Mouse (Mus musculus) gastrocnemius, adult 2 months (tissue): ENCODE measurements at regions not wholly inside any gene's neighbourhood (a gene's known extent, or its start where the extent isn't known, plus 50 kb on each side); places are given as distances from the start of the nearest gene placed in this dataset.

Source experiments
- DNase-seq: peaks from one replicate; pipeline ENCODE4 v3.0.0; 2022
- H3K27ac ChIP-seq: fragments of 200-600 bp; 2 replicates; pipeline ENCODE4 v1.8.1; 2022; ENCODE audit warnings: mild to moderate bottlenecking
- H3K4me3 ChIP-seq: fragments of 200-600 bp; 2 replicates; pipeline ENCODE4 v1.8.1; 2022; ENCODE audit warnings: mild to moderate bottlenecking, moderate library complexity
- CTCF ChIP-seq: fragments of 200-600 bp; IDR thresholded peaks from 2 replicates; pipeline ENCODE4 v1.8.1; 2022; ENCODE audit warnings: antibody characterized with exemption, mild to moderate bottlenecking, moderate library complexity
- intact Hi-C: fragments of 180-260 bp; cut with DNase I; formaldehyde crosslinking; loops from one replicate; pipeline ENCODE4 v1.15.1; 2025

GRCm38 (mm10) chr7:125250385-125250784, 194.1 kb upstream of the Kdm8 start:
- no peak for TF ChIP-seq CTCF
- Histone ChIP-seq H3K27ac (no peak overlapping the region), H3K4me3 (no peak overlapping the region)
- intact Hi-C loops: no loop called here
- no peak for DNase-seq

GRCm38 (mm10) chr7:125250970-125251585, 193.4 kb upstream of the Kdm8 start:
- H3K27ac ChIP-seq: no peak overlapping the region
- no peak for DNase-seq
- no peak overlapping the region for H3K4me3 ChIP-seq
- TF ChIP-seq CTCF: no peak
- intact Hi-C loops: no loop called here

- TF ChIP-seq CTCF: no peak
- intact Hi-C loops: no loop called here
- DNase-seq: no peak
- Histone ChIP-seq H3K4me3 (no peak overlapping the region), H3K27ac (no peak overlapping the region)
Observed at GRCm38 (mm10) chr7:125254302-125254701, 190.2 kb upstream of the Kdm8 start.

GRCm38 (mm10) chr7:125259016-125259415, 185.5 kb upstream of the Kdm8 start:
- DNase-seq: peak; percentile 59
- no peak overlapping the region for H3K27ac ChIP-seq
- intact Hi-C loops: no loop called here
- no peak overlapping the region for H3K4me3 ChIP-seq
- TF ChIP-seq CTCF: no peak

DNA sequence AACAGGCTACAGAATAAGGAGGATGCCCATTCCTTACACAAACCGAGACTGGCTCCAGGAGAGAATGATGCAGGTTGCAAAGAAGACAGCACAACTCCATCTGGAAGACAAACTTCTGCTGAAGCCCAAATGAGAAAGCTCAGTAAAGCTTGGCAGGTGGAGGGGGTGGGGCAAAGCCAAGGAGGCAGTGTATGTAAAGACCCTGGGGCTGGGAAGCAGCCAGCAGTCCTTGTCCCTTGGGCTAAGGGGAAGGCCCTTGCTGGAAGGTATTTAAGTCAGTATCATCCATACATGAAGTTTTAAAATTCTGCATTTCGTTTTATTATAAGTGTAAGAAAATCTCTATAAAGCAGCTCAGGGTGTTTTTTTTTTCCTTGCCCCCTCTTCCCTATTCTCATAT, 182.3 kb upstream of the Kdm8 start:
- intact Hi-C loops: no loop called here
- TF ChIP-seq CTCF: no peak
- H3K27ac ChIP-seq: no peak overlapping the region
- H3K4me3 ChIP-seq: no peak overlapping the region
- no peak for DNase-seq

GRCm38 (mm10) chr7:125262672-125263365, 181.7 kb upstream of the Kdm8 start:
- intact Hi-C loops: no loop called here
- Histone ChIP-seq H3K27ac (no peak overlapping the region), H3K4me3 (no peak overlapping the region)
- no peak for DNase-seq
- TF ChIP-seq CTCF: no peak

GRCm38 (mm10) chr7:125263756-125264155, 180.7 kb upstream of the Kdm8 start:
- Histone ChIP-seq H3K4me3 (no peak overlapping the region), H3K27ac (no peak overlapping the region)
- no peak for DNase-seq
- TF ChIP-seq CTCF: peak; percentile 36; the same call in 1 of the 2 replicates
- intact Hi-C loops: no loop called here

- H3K4me3 ChIP-seq: no peak overlapping the region
- no peak for TF ChIP-seq CTCF
- no peak for DNase-seq
- intact Hi-C loops: no loop called here
- H3K27ac ChIP-seq: no peak overlapping the region
Observed at GRCm38 (mm10) chr7:125270711-125271110, 173.8 kb upstream of the Kdm8 start.

- DNase-seq: no peak
- intact Hi-C loops: no loop called here
- TF ChIP-seq CTCF: no peak
- no peak overlapping the region for H3K4me3 ChIP-seq
- H3K27ac ChIP-seq: no peak overlapping the region
Observed at GRCm38 (mm10) chr7:125271356-125271755, 173.1 kb upstream of the Kdm8 start.

- intact Hi-C loops: no loop called here
- TF ChIP-seq CTCF: no peak
- DNase-seq: no peak
- no peak overlapping the region for H3K4me3 ChIP-seq
- no peak overlapping the region for H3K27ac ChIP-seq
Observed at GRCm38 (mm10) chr7:125281371-125281770, 163.1 kb upstream of the Kdm8 start.

DNA sequence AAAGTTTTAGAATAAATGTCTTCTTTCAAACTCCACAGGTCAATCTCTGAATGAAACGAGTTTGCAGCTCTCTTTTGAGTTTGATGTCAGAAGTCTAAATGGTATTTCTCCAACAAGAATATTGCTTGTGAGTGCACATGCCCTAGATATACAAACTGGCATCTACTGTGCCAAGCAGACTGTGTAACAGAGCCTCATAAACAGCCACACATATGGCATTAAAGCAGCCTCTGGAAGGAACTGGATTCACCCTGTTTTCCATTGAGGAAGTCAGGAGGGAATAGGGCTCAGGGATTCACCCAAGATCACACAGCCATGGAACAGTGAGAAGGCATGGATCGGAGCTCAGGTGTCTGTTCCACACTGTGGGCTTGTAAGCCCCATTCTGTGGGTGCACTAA, 149.2 kb upstream of the Kdm8 start:
- no peak overlapping the region for H3K27ac ChIP-seq
- TF ChIP-seq CTCF: no peak
- H3K4me3 ChIP-seq: no peak overlapping the region
- no peak for DNase-seq
- intact Hi-C loops: no loop called here

- intact Hi-C loops: no loop called here
Observed at GRCm38 (mm10) chr7:125308433-125308832, 136.0 kb upstream of the Kdm8 start.

GRCm38 (mm10) chr7:125310971-125311370, 133.5 kb upstream of the Kdm8 start:
- TF ChIP-seq CTCF: no peak
- no peak overlapping the region for H3K4me3 ChIP-seq
- intact Hi-C loops: no loop called here
- no peak overlapping the region for H3K27ac ChIP-seq
- DNase-seq: no peak

More at GRCm38 (mm10) chr7:125308433-125308832, 136.0 kb upstream of the Kdm8 start:
- TF ChIP-seq CTCF: no peak
- no peak for DNase-seq
- Histone ChIP-seq H3K4me3 (no peak overlapping the region), H3K27ac (no peak overlapping the region)

DNA sequence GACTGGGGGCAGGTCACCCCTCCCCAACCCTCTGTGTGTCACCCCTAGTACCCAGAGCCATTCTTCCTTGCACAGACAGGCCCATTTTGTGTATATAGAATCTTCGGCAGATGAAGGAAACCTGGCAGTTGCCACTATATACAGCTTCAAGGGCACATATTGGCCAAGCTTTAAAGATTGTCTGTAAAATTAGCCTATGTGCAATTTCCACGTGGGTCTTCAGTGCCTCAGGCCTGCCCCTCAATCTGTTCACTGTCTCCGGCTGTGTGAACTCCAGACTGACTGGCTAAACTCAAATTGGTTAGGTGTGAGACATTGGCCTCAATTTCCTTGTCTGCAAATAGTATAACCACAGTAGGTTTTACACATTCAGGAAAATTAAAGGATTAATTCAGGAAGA, 130.9 kb upstream of the Kdm8 start:
- TF ChIP-seq CTCF: no peak
- H3K4me3 ChIP-seq: no peak overlapping the region
- intact Hi-C loops: no loop called here
- H3K27ac ChIP-seq: no peak overlapping the region
- DNase-seq: no peak
